Mouse (Mus musculus) layer of hippocampus, postnatal 14 days (tissue): ENCODE measurements around the gene Lmbrd2. TPM values are rescaled to one million over a fixed set of nuclear protein-coding genes. Genes with fewer than 3 reads are reported as not detected.

Experiments
- total RNA-seq, 2 experiments: library from RNA; stranded (reverse); gene quantifications; 2 replicates each; pipeline ENCODE4 v1.2.3; 2021

Gene Lmbrd2
- total RNA-seq, 2 experiments from 2014 or later: 56.1 to 57.0 TPM

Other genes starting within 250 kb of the Lmbrd2 start
- gene Ranbp3l, start 172.6 kb upstream of the Lmbrd2 start, total RNA-seq: 1 to 10 TPM; 5.5 to 7.4 TPM
- gene Nadk2, start 69.3 kb upstream of the Lmbrd2 start, total RNA-seq: 10 to 100 TPM; 51.6 to 51.7 TPM
- 1 to 10 TPM; 4.9 to 5.7 TPM for gene Skp2, start 14.9 kb downstream of the Lmbrd2 start, total RNA-seq
- gene Ugt3a1, start 136.3 kb downstream of the Lmbrd2 start, total RNA-seq: not detected
- not detected for gene Ugt3a2, start 195.0 kb downstream of the Lmbrd2 start, total RNA-seq